Mouse (Mus musculus) liver, embryonic 14.5 days (tissue): ENCODE results near the gene Dolk.

Experiments used
- CTCF ChIP-seq: IDR thresholded peaks from 2 replicates; pipeline ENCODE4 v1.5.1; 2016; ENCODE audit warnings: antibody characterized with exemption, low read depth, control low read depth
- EP300 ChIP-seq: IDR thresholded peaks from 2 replicates; pipeline ENCODE4 v1.6.1; 2016; ENCODE audit warnings: antibody characterized with exemption, low read depth

GRCm38 (mm10) chr2:30261921-30262839, 24.0 kb downstream of the Dolk start:
- TF ChIP-seq CTCF (no peak), EP300 (no peak)
